Mouse (Mus musculus) CH12.LX (cell line): Measurements from ENCODE around the gene 3110021N24Rik. TPM values are rescaled to one million over a fixed set of nuclear protein-coding genes. Genes with fewer than 3 reads are reported as not detected.

Source experiments
- DNase-seq: peaks from one replicate; pipeline ENCODE4 v3.0.0-alpha.2; 2013; ENCODE audit errors: extremely low read depth
- H3K27ac ChIP-seq: 2 replicates; pipeline ENCODE4 v1.5.1; 2012; ENCODE audit warnings: low read depth, mild to moderate bottlenecking, control low read depth, moderate library complexity; ENCODE audit not compliant: insufficient read depth
- H3K27me3 ChIP-seq: replicated peaks from 2 replicates; pipeline ENCODE3; 2012; ENCODE audit warnings: inconsistent platforms
- H3K36me3 ChIP-seq, 2 experiments: replicated peaks in 1 of 2; 2 replicates each; pipeline versions ENCODE3 to v1.6.1; 2012; ENCODE audit warnings: inconsistent platforms in 1 of 2, low read length in 1 of 2, mild to moderate bottlenecking in 1 of 2, mixed read lengths in 1 of 2, moderate library complexity in 1 of 2; ENCODE audit not compliant: control insufficient read depth in 1 of 2, insufficient read depth in 1 of 2
- H3K4me1 ChIP-seq, 2 experiments: 2 replicates each; pipeline ENCODE4 v1.6.1; 2012; ENCODE audit warnings: inconsistent platforms in 1 of 2, moderate library complexity in 1 of 2; ENCODE audit not compliant: insufficient read depth in 2 of 2, control insufficient read depth in 1 of 2
- H3K4me2 ChIP-seq: 2 replicates; pipeline ENCODE4 v1.6.1; 2012; ENCODE audit warnings: low read depth, mild to moderate bottlenecking, control low read depth; ENCODE audit not compliant: poor library complexity, insufficient read depth, severe bottlenecking
- H3K4me3 ChIP-seq, 3 experiments: fragments of 150-350 bp in 1 of 3; sonication (generic) in 1 of 3; replicated peaks in 1 of 3; 2 replicates each; pipeline versions ENCODE3 to v1.5.1; 2011 to 2012; ENCODE audit warnings: low read depth in 2 of 3, low read length in 2 of 3, mild to moderate bottlenecking in 2 of 3, moderate library complexity in 2 of 3, control low read depth in 1 of 3, improper control_type of control experiment in 1 of 3, inconsistent platforms in 1 of 3, mixed read lengths in 1 of 3; ENCODE audit not compliant: poor library complexity in 1 of 3
- H3K79me2 ChIP-seq: replicated peaks from 2 replicates; pipeline ENCODE4 v1.6.1; 2012; ENCODE audit warnings: mild to moderate bottlenecking, moderate library complexity; ENCODE audit not compliant: control insufficient read depth, poor library complexity, insufficient read depth, severe bottlenecking; ENCODE audit errors: extremely low read depth
- H3K9ac ChIP-seq: 2 replicates; pipeline ENCODE4 v1.6.1; 2012; ENCODE audit warnings: low read depth, mild to moderate bottlenecking, control low read depth, moderate library complexity; ENCODE audit not compliant: insufficient read depth
- H3K9me3 ChIP-seq: replicated peaks from 2 replicates; pipeline ENCODE3; 2012; ENCODE audit warnings: low read length, inconsistent platforms, mixed read lengths
- BHLHE40 ChIP-seq: IDR thresholded peaks from 2 replicates; pipeline ENCODE4 v1.6.1; 2011; ENCODE audit warnings: mild to moderate bottlenecking, low read depth, low read length, improper control_type of control experiment
- CHD1 ChIP-seq: IDR thresholded peaks from 2 replicates; pipeline ENCODE4 v1.6.1; 2012; ENCODE audit warnings: low read depth, low read length, improper control_type of control experiment, inconsistent platforms
- CHD2 ChIP-seq: IDR thresholded peaks from 2 replicates; pipeline ENCODE4 v1.6.1; 2011; ENCODE audit warnings: low read length, improper control_type of control experiment
- E2F4 ChIP-seq: IDR thresholded peaks from 2 replicates; pipeline ENCODE4 v1.6.1; 2011; ENCODE audit warnings: low read depth, low read length, improper control_type of control experiment; ENCODE audit not compliant: insufficient replicate concordance
- EP300 ChIP-seq: IDR thresholded peaks from 2 replicates; pipeline ENCODE4 v1.6.1; 2011; ENCODE audit warnings: low read length, improper control_type of control experiment
- GABPA ChIP-seq: IDR thresholded peaks from 2 replicates; pipeline ENCODE4 v1.6.1; 2012; ENCODE audit warnings: low read depth, low read length, improper control_type of control experiment, inconsistent platforms; ENCODE audit not compliant: insufficient replicate concordance
- HCFC1 ChIP-seq: IDR thresholded peaks from 2 replicates; pipeline ENCODE4 v1.6.1; 2012; ENCODE audit warnings: low read depth, mild to moderate bottlenecking, inconsistent platforms, low read length, improper control_type of control experiment
- JUN ChIP-seq: IDR thresholded peaks from 2 replicates; pipeline ENCODE4 v1.6.1; 2011; ENCODE audit warnings: low read depth, mild to moderate bottlenecking, low read length, improper control_type of control experiment, moderate library complexity; ENCODE audit not compliant: insufficient read depth
- JUND ChIP-seq: conservative IDR thresholded peaks from 2 replicates; pipeline ENCODE4 v1.6.1; 2011; ENCODE audit warnings: low read depth, low read length, improper control_type of control experiment
- MAX ChIP-seq: IDR thresholded peaks from 2 replicates; pipeline ENCODE4 v1.6.1; 2011; ENCODE audit warnings: low read length, improper control_type of control experiment
- MEF2A ChIP-seq: IDR thresholded peaks from 2 replicates; pipeline ENCODE4 v1.6.1; 2014; ENCODE audit warnings: low read depth, mild to moderate bottlenecking, inconsistent platforms, low read length, improper control_type of control experiment, borderline replicate concordance
- MXI1 ChIP-seq: IDR thresholded peaks from 2 replicates; pipeline ENCODE4 v1.6.1; 2011; ENCODE audit warnings: mild to moderate bottlenecking, low read depth, low read length, improper control_type of control experiment
- RCOR1 ChIP-seq: conservative IDR thresholded peaks from 2 replicates; pipeline ENCODE4 v1.6.1; 2012; ENCODE audit warnings: low read depth, mild to moderate bottlenecking, inconsistent platforms, low read length, improper control_type of control experiment
- SIN3A ChIP-seq: IDR thresholded peaks from 2 replicates; pipeline ENCODE4 v1.6.1; 2012; ENCODE audit warnings: low read length, improper control_type of control experiment, inconsistent platforms
- TBP ChIP-seq: conservative IDR thresholded peaks from 2 replicates; pipeline ENCODE4 v1.6.1; 2011; ENCODE audit warnings: low read depth, low read length, improper control_type of control experiment
- UBTF ChIP-seq: IDR thresholded peaks from 2 replicates; pipeline ENCODE4 v1.6.1; 2012; ENCODE audit warnings: low read depth, mild to moderate bottlenecking, inconsistent platforms, low read length, improper control_type of control experiment, moderate library complexity
- USF1 ChIP-seq: IDR thresholded peaks from 2 replicates; pipeline ENCODE4 v1.6.1; 2014; ENCODE audit warnings: low read depth, mild to moderate bottlenecking, inconsistent platforms, low read length, improper control_type of control experiment
- ZMIZ1 ChIP-seq: IDR thresholded peaks from 2 replicates; pipeline ENCODE4 v1.6.1; 2012; ENCODE audit warnings: low read depth, mild to moderate bottlenecking, inconsistent platforms, low read length, improper control_type of control experiment
- ZNF384 ChIP-seq: IDR thresholded peaks from 2 replicates; pipeline ENCODE4 v1.6.1; 2012; ENCODE audit warnings: low read depth, low read length, improper control_type of control experiment, inconsistent platforms
- dilution Hi-C: fragments of 300-500 bp; cut with MboI; formaldehyde crosslinking; loops from 2 replicates; pipeline ENCODE4 v1.14.3; 2020; ENCODE audit warnings: low sequenced_read_pairs; ENCODE audit not compliant: extremely low pct_unique_long_range_greater_than_20kb, extremely low pct_ligation_motif_present
- in situ Hi-C: fragments of 300-500 bp; cut with MboI; formaldehyde crosslinking; loops from 3 replicates; pipeline ENCODE4 v1.14.3; 2019; ENCODE audit warnings: low sequenced_read_pairs, low pct_ligation_motif_present, low pct_unique_long_range_greater_than_20kb, mixed read lengths
- polyA plus RNA-seq: library from polyadenylated mRNA; unstranded; fragments of >175 nt; gene quantifications from 2 replicates; pipeline ENCODE4 v1.2.1, GENCODE M21; 2012; ENCODE audit warnings: low read depth; ENCODE audit not compliant: insufficient read length
- total RNA-seq, 2 experiments: library from RNA; depleted of rRNA; stranded (reverse); fragments of 300-350 nt in 1 of 2; fragments of >200 nt in 1 of 2; gene quantifications; 2 replicates each; pipeline ENCODE4 v1.2.3; 2012 to 2014

The 3110021N24Rik gene
- total and polyA plus RNA-seq, 3 experiments = 0.17 TPM; not detected in 2

DNA sequence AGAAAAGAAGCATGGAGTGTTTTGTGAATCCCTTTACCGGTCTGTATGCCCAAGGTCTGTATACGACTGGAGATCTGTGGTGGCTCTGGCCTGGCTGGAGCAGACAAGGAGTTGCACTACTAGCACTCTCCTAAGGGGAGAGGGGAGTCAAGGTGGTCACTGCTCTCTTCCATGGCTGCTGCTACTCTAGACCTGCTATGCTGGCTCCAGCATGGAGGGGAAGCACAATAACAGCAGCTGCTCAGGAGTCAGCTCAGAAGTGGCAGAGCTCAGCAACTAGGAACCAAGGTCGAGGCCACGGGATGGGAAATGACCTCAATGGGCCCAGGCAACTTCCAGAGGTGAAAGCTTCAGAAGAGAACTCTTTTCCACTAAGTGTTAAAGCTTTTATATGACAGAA lies 91.7 kb downstream of the 3110021N24Rik start:
- Histone ChIP-seq H3K9ac (no peak overlapping the region), H3K4me1 (no peaks in the 10 kb centered on the region), H3K4me3 (no peak overlapping the region), H3K27me3 (no peaks in the 10 kb centered on the region), H3K27ac (no peak overlapping the region), H3K9me3 (no peaks in the 10 kb centered on the region), H3K79me2 (no peaks in the 10 kb centered on the region), H3K36me3 (peaks cover 3 to 5% of the 10 kb centered on the region in 2 experiments), H3K4me2 (no peak overlapping the region)
- no peak for DNase-seq
- dilution Hi-C loops = no loop called here
- TF ChIP-seq USF1 = no peak
- no peak for TF ChIP-seq MAX
- no peak for TF ChIP-seq UBTF
- no peak for TF ChIP-seq CHD1
- TF ChIP-seq CHD2 = no peak
- no peak for TF ChIP-seq HCFC1
- no peak for TF ChIP-seq MXI1
- TF ChIP-seq EP300 = no peak
- TF ChIP-seq MEF2A = no peak
- TF ChIP-seq RCOR1 = no peak
- no peak for TF ChIP-seq ZNF384
- in situ Hi-C loops = no loop called here

DNA sequence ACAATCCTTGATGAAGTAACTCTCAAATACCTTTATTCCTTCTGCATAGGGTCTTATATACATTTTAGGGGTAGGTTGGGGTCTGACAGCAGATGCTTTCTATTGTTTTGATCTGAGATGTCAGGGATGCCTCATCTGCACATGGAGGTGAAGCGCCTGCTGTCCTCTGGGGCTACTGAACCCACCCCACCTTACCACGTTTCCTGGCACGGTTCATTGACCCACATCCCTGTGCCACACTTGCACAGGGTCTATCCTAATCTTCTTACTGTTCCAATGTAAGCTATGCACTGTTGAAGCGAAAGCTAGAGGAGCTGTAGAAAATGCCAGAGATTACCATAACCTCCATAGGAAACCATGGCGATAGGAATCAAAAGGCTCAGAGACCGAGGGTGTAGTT lies 92.1 kb downstream of the 3110021N24Rik start:
- dilution Hi-C loops (no loop called here), in situ Hi-C loops (no loop called here)
- Histone ChIP-seq H3K27me3 (no peaks in the 10 kb centered on the region), H3K27ac (no peak overlapping the region), H3K36me3 (peaks cover 3 to 5% of the 10 kb centered on the region in 2 experiments), H3K4me1 (no peaks in the 10 kb centered on the region), H3K9ac (no peak overlapping the region), H3K4me2 (no peak overlapping the region), H3K4me3 (no peak overlapping the region), H3K79me2 (no peaks in the 10 kb centered on the region), H3K9me3 (no peaks in the 10 kb centered on the region)
- TF ChIP-seq MXI1 (no peak), ZMIZ1 (no peak), BHLHE40 (no peak), GABPA (no peak), E2F4 (no peak), SIN3A (no peak), TBP (no peak), JUN (no peak), JUND (no peak)
- no peak for DNase-seq
